Mouse (Mus musculus) myocyte (in vitro differentiated cells): ENCODE data around the gene Usb1. TPM values are rescaled to one million over a fixed set of nuclear protein-coding genes. Genes with fewer than 3 reads are reported as not detected.

ENCODE experiments used
- H3K27me3 ChIP-seq: one replicate; pipeline ENCODE4 v1.6.1; 2011; ENCODE audit not compliant: control insufficient read depth, insufficient read depth, insufficient read length
- H3K36me3 ChIP-seq: one replicate; pipeline ENCODE4 v1.6.1; 2011; ENCODE audit not compliant: control insufficient read depth, insufficient read depth
- H3K4me2 ChIP-seq: one replicate; pipeline ENCODE4 v1.6.1; 2011; ENCODE audit warnings: low read depth, control low read depth
- H3K4me3 ChIP-seq: one replicate; pipeline ENCODE4 v1.5.1; 2011; ENCODE audit warnings: mild to moderate bottlenecking, control low read depth, moderate library complexity
- H3K79me2 ChIP-seq: one replicate; pipeline ENCODE4 v1.6.1; 2011; ENCODE audit not compliant: control insufficient read depth, insufficient read depth
- H3ac ChIP-seq: one replicate; pipeline ENCODE4 v1.6.1; 2011; ENCODE audit not compliant: control insufficient read depth, insufficient read length
- CEBPB ChIP-seq: IDR thresholded peaks from 2 replicates; pipeline ENCODE4 v1.6.1; 2011; ENCODE audit warnings: mild to moderate bottlenecking, moderate library complexity; ENCODE audit not compliant: poor library complexity, insufficient read depth, severe bottlenecking
- E2F4 ChIP-seq: IDR thresholded peaks from one replicate; pipeline ENCODE4 v1.6.1; 2011; ENCODE audit warnings: mild to moderate bottlenecking, control low read depth, moderate library complexity; ENCODE audit not compliant: insufficient read depth
- MAX ChIP-seq: IDR thresholded peaks from one replicate; pipeline ENCODE4 v1.6.1; 2011; ENCODE audit warnings: low read depth, mild to moderate bottlenecking, control low read depth
- MYOD1 ChIP-seq, 3 experiments: IDR thresholded peaks; one replicate each; pipeline ENCODE4 v1.6.1; 2011; ENCODE audit warnings: control low read depth in 2 of 3, low read depth in 2 of 3, mild to moderate bottlenecking in 2 of 3, moderate library complexity in 1 of 3; ENCODE audit not compliant: insufficient read length in 2 of 3, control insufficient read depth in 1 of 3
- MYOG ChIP-seq, 3 experiments: IDR thresholded peaks; one replicate each; pipeline ENCODE4 v1.6.1; 2011; ENCODE audit warnings: control low read depth in 2 of 3, low read depth in 2 of 3, mild to moderate bottlenecking in 2 of 3; ENCODE audit not compliant: insufficient read length in 2 of 3, control insufficient read depth in 1 of 3, insufficient read depth in 1 of 3
- POLR2A ChIP-seq: IDR thresholded peaks from one replicate; pipeline ENCODE4 v1.6.1; 2011; ENCODE audit warnings: low read depth, mild to moderate bottlenecking, control low read depth, moderate library complexity; ENCODE audit not compliant: insufficient read length
- POLR2AphosphoS2 ChIP-seq: IDR thresholded peaks from one replicate; pipeline ENCODE4 v1.6.1; 2011; ENCODE audit warnings: low read depth, control low read depth; ENCODE audit not compliant: insufficient read length
- REST ChIP-seq: IDR thresholded peaks from one replicate; pipeline ENCODE4 v1.6.1; 2011; ENCODE audit warnings: mild to moderate bottlenecking, control low read depth, moderate library complexity; ENCODE audit not compliant: insufficient read depth, insufficient read length
- SRF ChIP-seq: IDR thresholded peaks from one replicate; pipeline ENCODE4 v1.6.1; 2011; ENCODE audit warnings: low read depth; ENCODE audit not compliant: control insufficient read depth, insufficient read length
- TCF12 ChIP-seq: IDR thresholded peaks from one replicate; pipeline ENCODE4 v1.6.1; 2011; ENCODE audit warnings: mild to moderate bottlenecking, control low read depth; ENCODE audit not compliant: poor library complexity, insufficient read depth, severe bottlenecking
- TCF3 ChIP-seq: IDR thresholded peaks from one replicate; pipeline ENCODE4 v1.6.1; 2011; ENCODE audit warnings: low read depth, control low read depth; ENCODE audit not compliant: insufficient read length
- USF1 ChIP-seq: IDR thresholded peaks from one replicate; pipeline ENCODE4 v1.6.1; 2011; ENCODE audit warnings: low read depth, mild to moderate bottlenecking, control low read depth, moderate library complexity
- polyA plus RNA-seq: library from polyadenylated mRNA; unstranded; fragments of >200 nt; fragmentation: generic; extraction: Trizol; gene quantifications from one replicate; pipeline ENCODE4 v1.2.1, GENCODE M21; 2012; ENCODE audit warnings: missing spikeins

The Usb1 gene
- polyA plus RNA-seq, 1 experiment, result 42.8 TPM

DNA sequence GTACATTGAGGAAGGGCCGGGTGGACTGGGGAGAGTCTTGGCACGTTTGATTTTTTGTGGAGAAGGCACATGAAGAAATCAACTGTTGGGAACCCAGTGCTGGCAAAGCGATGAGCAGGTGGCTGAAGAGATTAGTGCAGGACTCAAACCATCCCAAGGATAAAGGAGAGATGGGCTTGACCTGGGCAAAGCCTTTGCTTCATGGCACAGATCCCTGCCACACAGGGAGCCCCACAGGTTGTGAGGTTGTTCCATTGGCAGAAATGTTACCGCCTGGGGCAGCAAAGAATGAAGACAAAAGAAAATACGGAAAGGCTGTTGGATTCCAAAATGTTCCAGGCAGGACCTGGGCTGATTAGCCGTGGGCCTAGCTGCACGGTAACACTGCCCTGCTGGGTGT is 55.9 kb downstream of the Usb1 start:
- H3K36me3 ChIP-seq, result no peaks in the 10 kb centered on the region
- TF ChIP-seq TCF3, result no peak
- TF ChIP-seq CEBPB, result no peak
- TF ChIP-seq TCF12, result no peak
- no peak for TF ChIP-seq MAX
- TF ChIP-seq POLR2AphosphoS2, result no peak
- TF ChIP-seq USF1, result no peak
- TF ChIP-seq MYOD1 (IDR thresholded peaks at IDR 0.05; ENCODE audit: control insufficient read depth in 1 of 3, insufficient read length in 2 of 3, low read depth in 2 of 3), result no peak
- no peak overlapping the region for H3ac ChIP-seq
- H3K4me3 ChIP-seq, result no peak overlapping the region
- no peaks in the 10 kb centered on the region for H3K79me2 ChIP-seq
- no peaks in the 10 kb centered on the region for H3K27me3 ChIP-seq
- H3K4me2 ChIP-seq, result no peak overlapping the region

DNA sequence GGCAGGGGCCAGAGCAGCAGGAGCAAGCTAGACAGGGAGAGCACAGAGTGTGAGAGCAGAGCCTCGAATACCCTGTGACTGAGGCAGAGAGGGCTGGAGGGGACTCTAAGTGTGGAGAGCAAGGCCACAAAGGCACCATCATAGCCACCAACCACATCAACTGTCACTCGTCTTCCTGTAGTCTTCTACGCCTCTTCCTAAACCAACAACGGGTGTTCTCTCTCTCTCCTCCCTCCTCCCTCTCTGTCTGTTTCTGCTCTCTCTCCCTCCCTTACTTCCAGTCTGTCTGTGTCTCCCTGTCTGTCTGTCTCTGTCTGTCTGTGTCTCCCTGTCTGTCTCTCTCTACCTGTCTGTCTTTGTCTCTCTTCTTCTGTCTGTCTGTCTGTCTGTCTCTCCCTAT is 58.2 kb downstream of the Usb1 start:
- no peaks in the 10 kb centered on the region for H3K27me3 ChIP-seq
- H3K4me2 ChIP-seq, result peak overlapping the region; percentile 7
- no peaks in the 10 kb centered on the region for H3K36me3 ChIP-seq
- TF ChIP-seq POLR2A (no peak), MYOG (IDR thresholded peaks at IDR 0.05; ENCODE audit: control insufficient read depth in 1 of 3, insufficient read depth in 1 of 3, insufficient read length in 2 of 3, low read depth in 2 of 3) (no peak), REST (no peak), POLR2AphosphoS2 (no peak), SRF (no peak)
- H3K4me3 ChIP-seq, result no peak overlapping the region
- no peaks in the 10 kb centered on the region for H3K79me2 ChIP-seq
- H3ac ChIP-seq, result no peak overlapping the region

DNA sequence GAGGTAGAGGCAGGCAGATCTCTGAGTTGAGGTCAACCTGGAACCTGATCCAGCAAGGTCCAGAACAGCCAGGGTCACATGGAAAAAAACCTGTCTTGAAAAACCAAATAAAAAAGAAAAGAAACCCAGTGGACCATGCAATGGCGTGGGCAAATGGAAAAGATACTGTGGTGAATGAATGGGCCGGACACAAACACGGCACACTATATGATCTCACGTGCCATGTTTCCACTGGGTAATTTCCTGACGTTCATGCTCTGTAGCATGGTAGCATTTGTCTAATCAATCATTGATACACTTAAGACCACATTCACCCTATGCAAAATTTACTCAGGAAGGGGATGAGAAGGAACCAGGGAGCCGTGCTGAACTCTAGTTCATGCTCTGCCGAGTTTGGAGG is 59.0 kb downstream of the Usb1 start:
- Histone ChIP-seq H3K79me2 (no peaks in the 10 kb centered on the region), H3K27me3 (no peaks in the 10 kb centered on the region), H3K4me2 (no peak overlapping the region), H3K36me3 (no peaks in the 10 kb centered on the region), H3K4me3 (no peak overlapping the region), H3ac (no peak overlapping the region)
- TF ChIP-seq E2F4, result no peak
- no peak for TF ChIP-seq POLR2A
- TF ChIP-seq POLR2AphosphoS2, result no peak
- TF ChIP-seq MYOD1 (IDR thresholded peaks at IDR 0.05; ENCODE audit: control insufficient read depth in 1 of 3, insufficient read length in 2 of 3, low read depth in 2 of 3), result no peak
- TF ChIP-seq CEBPB, result no peak
- TF ChIP-seq SRF, result no peak

DNA sequence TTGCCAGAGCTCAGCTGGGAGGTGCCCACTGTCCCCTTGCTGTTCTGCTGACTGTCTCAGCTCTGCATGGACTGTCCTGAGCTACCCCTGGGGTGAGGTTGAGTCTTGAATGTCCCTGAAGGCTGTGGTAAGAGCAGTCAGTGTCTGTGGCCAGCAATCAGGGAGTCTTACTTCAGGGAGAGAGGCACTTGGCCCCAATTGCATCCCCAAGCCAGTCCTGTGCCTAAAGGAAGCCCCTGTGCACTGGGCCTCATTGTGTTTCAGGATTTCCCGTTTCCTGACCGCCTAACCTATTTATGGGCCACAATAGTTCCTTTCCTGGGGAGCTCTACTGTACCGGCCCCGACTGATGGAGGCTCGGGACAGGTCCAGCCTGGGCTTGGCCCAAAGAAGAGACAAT is 60.5 kb downstream of the Usb1 start:
- Histone ChIP-seq H3ac (no peak overlapping the region), H3K27me3 (no peaks in the 10 kb centered on the region)
- no peak for TF ChIP-seq REST
- no peak for TF ChIP-seq TCF12
- TF ChIP-seq USF1, result no peak
- TF ChIP-seq MAX, result no peak
- TF ChIP-seq MYOD1 (IDR thresholded peaks at IDR 0.05; ENCODE audit: control insufficient read depth in 1 of 3, insufficient read length in 2 of 3, low read depth in 2 of 3), result no peak
- no peak for TF ChIP-seq SRF
- TF ChIP-seq POLR2AphosphoS2, result no peak
- no peak for TF ChIP-seq POLR2A
- no peak for TF ChIP-seq E2F4
- no peak for TF ChIP-seq MYOG (IDR thresholded peaks at IDR 0.05; ENCODE audit: control insufficient read depth in 1 of 3, insufficient read depth in 1 of 3, insufficient read length in 2 of 3, low read depth in 2 of 3)
- TF ChIP-seq TCF3, result no peak
- no peak for TF ChIP-seq CEBPB

DNA sequence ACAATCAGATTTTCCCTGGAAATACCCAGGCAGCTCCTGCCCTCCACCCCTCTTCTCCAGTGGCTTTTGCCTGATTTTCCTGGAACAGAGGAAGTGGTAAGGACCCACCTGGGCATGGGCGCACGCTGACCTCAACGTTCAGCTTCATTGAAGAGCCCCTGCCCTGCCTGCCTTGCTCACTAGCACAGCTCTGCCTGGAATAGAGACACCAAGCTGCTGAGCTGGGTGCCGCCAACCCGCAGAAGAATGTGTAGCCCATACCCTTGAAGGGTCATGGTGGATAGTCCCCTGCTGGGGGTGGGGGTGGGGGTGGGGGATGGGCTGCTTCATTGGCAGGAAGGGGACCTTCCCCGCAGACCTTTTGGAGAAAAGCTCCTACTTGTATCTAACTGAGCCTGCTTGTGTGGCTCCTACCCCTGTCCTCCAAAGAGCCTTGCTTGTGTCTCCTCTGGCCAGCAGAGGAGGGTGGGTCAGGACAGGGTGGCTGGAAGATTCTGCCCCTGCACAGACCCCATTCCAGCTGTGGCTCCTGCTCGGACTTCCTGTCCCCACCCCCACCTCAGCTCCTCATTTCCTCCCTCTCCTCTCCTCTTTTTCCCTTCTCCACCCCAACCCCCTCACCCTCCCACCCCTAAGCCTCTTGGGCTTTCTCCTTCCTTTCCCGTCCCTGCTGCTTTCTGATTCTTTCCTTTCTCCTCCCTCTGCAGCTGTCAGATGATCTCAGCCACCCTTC is 63.3 kb downstream of the Usb1 start:
- no peaks in the 10 kb centered on the region for H3K36me3 ChIP-seq
- H3K27me3 ChIP-seq, result no peaks in the 10 kb centered on the region
- H3K79me2 ChIP-seq, result no peaks in the 10 kb centered on the region
- no peak overlapping the region for H3K4me3 ChIP-seq
- peak in 2 of 3 experiments; percentile 49 to 64 for TF ChIP-seq MYOD1 (IDR thresholded peaks at IDR 0.05; ENCODE audit: control insufficient read depth in 1 of 3, insufficient read length in 2 of 3, low read depth in 2 of 3)
- TF ChIP-seq POLR2AphosphoS2, result no peak
- H3ac ChIP-seq, result no peak overlapping the region
- no peak overlapping the region for H3K4me2 ChIP-seq

More for the DNA sequence above, 60.5 kb downstream of the Usb1 start:
- no peaks in the 10 kb centered on the region for H3K79me2 ChIP-seq
- no peak overlapping the region for H3K4me2 ChIP-seq
- no peaks in the 10 kb centered on the region for H3K36me3 ChIP-seq
- no peak overlapping the region for H3K4me3 ChIP-seq
